Mouse (Mus musculus) brain, adult 2 months (tissue): ENCODE results near the gene Lrrc39.
"Not testable (repeated sequence)": the region's sequence is repeated elsewhere in the genome, so short reads cannot be mapped to it uniquely, and the experiment has no call there.

Source experiments
- DNase-seq: peaks from one replicate; pipeline ENCODE4 v3.0.0; 2011; ENCODE audit warnings: low read depth, low spot score

Lrrc39 gene

GRCm38 (mm10) chr3:116562408-116563094, at the start of gene Lrrc39:
Lrrc39 (plus strand) TSS chr3:116562973.
- DNase-seq = no peak

GRCm38 (mm10) chr3:116520141-116520761, 42.5 kb upstream of the Lrrc39 start:
- no peak for DNase-seq

- DNase-seq = no peak
Measured at GRCm38 (mm10) chr3:116529741-116530140, 33.0 kb upstream of the Lrrc39 start.

- peak; percentile 62 for DNase-seq
Measured at GRCm38 (mm10) chr3:116530826-116531225, 31.9 kb upstream of the Lrrc39 start.

GRCm38 (mm10) chr3:116536428-116537199, 26.2 kb upstream of the Lrrc39 start:
- DNase-seq = peak; percentile 65

GRCm38 (mm10) chr3:116537200-116537573, 25.6 kb upstream of the Lrrc39 start:
- no peak for DNase-seq

- DNase-seq = no peak
Measured at GRCm38 (mm10) chr3:116542070-116542469, 20.7 kb upstream of the Lrrc39 start.

- no peak for DNase-seq
Measured at GRCm38 (mm10) chr3:116542532-116542931, 20.2 kb upstream of the Lrrc39 start.

- no peak for DNase-seq
Measured at GRCm38 (mm10) chr3:116547430-116547829, 15.3 kb upstream of the Lrrc39 start.

GRCm38 (mm10) chr3:116551362-116551761, 11.4 kb upstream of the Lrrc39 start:
- peak; percentile 61 for DNase-seq

GRCm38 (mm10) chr3:116561315-116561714, 1.5 kb upstream of the Lrrc39 start:
- DNase-seq = not testable (repeated sequence)

- DNase-seq = no peak
Measured at GRCm38 (mm10) chr3:116563095-116563492, 321 bp downstream of the Lrrc39 start.

- no peak for DNase-seq
Measured at GRCm38 (mm10) chr3:116570628-116571027, 7.9 kb downstream of the Lrrc39 start.

- DNase-seq = peak; percentile 16
Measured at GRCm38 (mm10) chr3:116577286-116577685, 14.5 kb downstream of the Lrrc39 start.

GRCm38 (mm10) chr3:116582201-116582600, 19.4 kb downstream of the Lrrc39 start:
- peak; percentile 80 for DNase-seq

GRCm38 (mm10) chr3:116594076-116594727, 31.4 kb downstream of the Lrrc39 start:
- DNase-seq = peak; percentile 56

GRCm38 (mm10) chr3:116594728-116595602, 32.2 kb downstream of the Lrrc39 start, which contains the start of gene Sass6:
Sass6 (plus strand) TSS chr3:116594982.
- DNase-seq = peak; percentile 99

GRCm38 (mm10) chr3:116595603-116595991, 32.8 kb downstream of the Lrrc39 start:
- no peak for DNase-seq

GRCm38 (mm10) chr3:116599705-116600104, 36.9 kb downstream of the Lrrc39 start:
- DNase-seq = no peak

- DNase-seq = no peak
Measured at GRCm38 (mm10) chr3:116601005-116601404, 38.2 kb downstream of the Lrrc39 start.

- no peak for DNase-seq
Measured at GRCm38 (mm10) chr3:116601781-116602180, 39.0 kb downstream of the Lrrc39 start.
